Mouse (Mus musculus): Measurements from ENCODE around the gene Itga3.
"Not testable (repeated sequence)": the region's sequence is repeated elsewhere in the genome, so short reads cannot be mapped to it uniquely, and the experiment has no call there.

The Itga3 gene

GRCm38 (mm10) chr11:95027850-95028470, 48.6 kb downstream of the Itga3 start:
- no peak for DNase-seq (ENCODE audit: low read depth)

DNA sequence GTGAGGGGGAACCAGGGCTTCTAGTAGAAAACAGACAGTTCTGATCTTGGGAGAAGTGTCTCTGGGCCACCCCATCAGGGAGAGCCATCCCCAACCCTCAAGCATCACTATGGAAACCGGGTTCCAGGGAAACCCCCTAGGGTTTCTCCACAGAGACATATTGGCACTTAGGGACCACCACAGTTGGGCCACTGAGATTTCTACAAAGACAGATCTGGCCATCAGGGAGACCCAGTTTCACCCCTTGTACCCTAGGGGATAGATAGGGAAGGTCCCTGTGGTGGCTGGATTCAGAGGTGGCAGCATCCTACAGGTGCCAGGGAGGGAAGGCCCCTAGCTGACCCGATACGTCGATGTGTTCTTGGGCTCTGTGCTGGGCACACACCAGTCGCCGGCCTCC, 49.8 kb downstream of the Itga3 start:
- no peak for DNase-seq (ENCODE audit: low read depth)

- no peak for DNase-seq (ENCODE audit: low read depth)
Observed at GRCm38 (mm10) chr11:95026090-95026542, 50.5 kb downstream of the Itga3 start.

DNA sequence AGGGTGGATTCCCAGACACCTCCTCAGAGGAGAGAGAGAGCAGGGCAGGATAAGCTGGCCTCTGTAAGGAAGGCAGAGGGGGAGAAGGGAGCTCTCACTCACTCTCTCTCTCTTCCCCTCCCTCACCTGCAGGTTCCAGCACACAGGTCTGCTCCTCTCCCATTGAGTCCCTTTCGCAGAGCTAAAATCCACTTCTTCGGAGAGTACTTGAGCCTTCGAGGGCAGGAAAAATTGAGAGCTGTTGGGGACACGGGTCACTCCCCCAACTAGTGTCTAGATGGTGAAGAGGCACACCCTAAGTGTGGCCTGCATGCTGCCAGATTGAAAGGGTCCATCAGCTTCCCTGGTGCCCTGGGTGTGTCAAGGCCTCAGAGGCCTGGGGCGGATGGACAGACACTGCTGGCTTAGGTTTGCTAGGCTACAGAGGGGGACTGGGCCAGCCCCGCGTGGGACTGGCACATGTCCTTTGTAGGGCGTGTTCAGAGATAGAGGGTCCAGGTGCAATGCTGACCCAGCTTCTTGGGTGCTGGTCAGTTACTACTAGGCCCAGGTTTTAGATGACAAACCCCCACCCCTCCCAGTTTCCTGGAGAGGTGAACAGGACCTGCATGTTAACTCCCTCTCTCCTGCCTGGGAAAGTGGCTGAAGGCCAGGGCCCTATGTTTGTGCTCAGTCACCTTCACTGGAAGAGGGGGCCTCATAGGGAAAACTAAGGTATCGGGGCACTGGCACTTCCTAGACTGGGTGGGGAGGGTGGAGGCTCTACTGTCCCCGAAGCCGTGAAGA, 51.2 kb downstream of the Itga3 start:
- DNase-seq (ENCODE audit: low read depth), result no peak

DNA sequence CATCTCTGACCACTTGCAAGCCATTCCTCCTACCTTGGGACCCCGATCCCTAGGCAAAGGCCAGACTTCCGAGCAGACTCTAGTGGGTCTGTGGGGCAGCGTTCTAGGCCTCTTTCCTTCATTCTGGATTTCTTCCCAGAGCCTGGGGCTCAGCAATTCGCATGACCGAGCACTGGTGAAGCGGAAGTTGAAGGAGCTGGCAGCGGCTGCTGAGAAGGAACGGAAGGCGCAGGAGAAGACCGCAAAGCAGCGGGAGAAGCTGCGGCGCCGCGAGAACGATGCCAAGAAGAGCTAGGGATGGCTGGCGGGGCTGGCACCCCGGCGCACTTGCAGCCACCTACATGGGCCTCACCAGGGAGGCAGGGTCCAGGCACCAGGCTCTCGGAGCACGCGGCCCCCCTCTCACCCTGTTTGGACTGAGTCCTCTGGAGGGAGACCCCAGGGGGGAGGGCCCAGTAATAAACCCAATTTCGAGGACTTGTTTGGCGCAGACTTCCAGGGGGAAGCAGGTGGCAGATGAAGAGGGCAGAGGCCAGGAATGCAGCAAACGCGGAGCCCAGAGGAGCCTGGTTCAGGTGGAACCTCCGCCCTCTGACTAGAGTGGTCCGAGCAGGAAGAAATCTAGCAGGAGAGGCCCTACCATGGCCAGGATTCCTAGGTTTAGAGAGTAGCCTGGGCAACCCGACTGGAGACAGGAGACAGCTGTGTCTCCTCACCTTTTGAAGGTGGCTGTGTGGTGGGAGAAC, 52.0 kb downstream of the Itga3 start:
- DNase-seq (ENCODE audit: low read depth), result no peak

DNA sequence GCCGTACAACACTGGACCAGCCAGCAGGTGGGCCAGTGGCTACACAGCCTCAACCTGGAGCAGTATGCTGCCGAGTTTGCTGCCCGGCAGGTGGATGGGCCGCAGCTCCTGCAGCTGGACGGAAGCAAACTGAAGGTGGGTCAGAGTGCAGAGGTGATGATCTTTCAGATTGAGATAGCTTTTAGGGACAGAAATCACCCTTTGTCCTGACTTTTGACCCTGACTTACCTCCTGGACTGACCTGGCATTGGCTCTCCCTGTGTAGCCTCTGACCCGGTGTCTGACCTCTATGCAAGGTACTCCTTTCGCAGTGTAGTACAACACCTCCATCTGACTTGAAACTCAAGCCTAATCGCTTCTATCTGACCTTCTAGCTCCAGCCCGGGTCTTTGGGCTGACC, 53.1 kb downstream of the Itga3 start:
- DNase-seq (ENCODE audit: low read depth), result no peak

DNA sequence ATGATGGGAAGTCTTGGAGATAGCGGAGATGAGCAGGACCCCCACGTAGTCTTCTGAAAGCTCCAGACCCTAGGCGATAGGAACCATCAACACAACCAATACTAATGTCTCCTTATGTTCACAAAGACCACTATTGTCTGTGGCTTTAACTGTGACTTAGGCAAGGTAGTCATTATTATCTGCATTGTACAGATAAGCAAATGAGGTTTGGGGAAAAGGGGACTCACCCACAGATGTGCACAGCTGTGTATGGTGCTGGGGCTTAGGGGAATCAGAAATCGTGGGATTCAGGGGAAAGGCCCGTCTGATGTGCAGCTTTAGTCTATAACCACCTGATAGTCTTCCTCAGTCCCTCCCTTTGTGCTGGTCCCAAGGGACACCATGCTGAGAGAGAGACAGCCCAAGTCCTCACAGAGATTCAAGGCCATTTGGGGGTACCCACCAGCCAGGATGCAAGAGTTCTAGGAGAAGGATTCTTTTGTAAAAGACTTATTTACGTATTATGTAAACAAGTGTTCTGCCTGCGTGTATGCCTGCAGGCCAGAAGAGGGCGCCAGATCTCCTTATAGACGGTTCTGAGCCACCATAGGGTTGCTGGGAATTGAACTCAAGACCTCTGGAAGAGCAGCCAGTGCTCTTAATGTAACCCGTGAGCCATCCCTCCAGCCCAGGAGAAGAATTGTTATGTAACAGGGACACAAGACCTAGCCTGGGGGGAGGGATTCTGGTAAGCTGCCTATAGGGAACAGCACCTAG, 54.2 kb downstream of the Itga3 start:
- DNase-seq (ENCODE audit: low read depth), result no peak

- no peak for DNase-seq (ENCODE audit: low read depth)
Observed at GRCm38 (mm10) chr11:95015484-95015883, 61.1 kb downstream of the Itga3 start.

DNA sequence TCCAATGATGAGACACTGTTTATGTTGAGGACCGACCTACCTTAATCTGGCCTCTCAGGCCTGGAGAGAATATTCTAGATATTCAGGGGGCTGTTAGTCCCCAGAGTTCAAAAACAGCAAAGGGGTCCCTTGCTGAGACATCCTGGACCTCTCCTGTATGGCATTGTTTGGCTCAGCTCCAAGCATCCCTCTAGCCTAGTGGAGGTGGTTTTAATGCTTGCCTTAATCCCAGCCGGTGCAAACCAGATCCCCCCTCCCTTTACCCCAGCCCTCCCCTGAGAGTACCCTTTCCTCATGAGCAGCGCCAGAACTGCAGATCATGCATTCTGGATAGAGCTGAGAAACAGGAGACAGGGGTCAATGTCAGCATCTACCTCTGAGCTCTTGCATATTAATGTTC, 64.1 kb downstream of the Itga3 start:
- DNase-seq (ENCODE audit: low read depth), result no peak

GRCm38 (mm10) chr11:95012075-95012474, 64.5 kb downstream of the Itga3 start:
- DNase-seq (ENCODE audit: low read depth), result no peak

GRCm38 (mm10) chr11:95011416-95011815, 65.2 kb downstream of the Itga3 start:
- DNase-seq (ENCODE audit: low read depth), result no peak

GRCm38 (mm10) chr11:95010841-95011403, 65.7 kb downstream of the Itga3 start:
- DNase-seq (ENCODE audit: low read depth), result not testable (repeated sequence)

- DNase-seq (ENCODE audit: low read depth), result no peak
Observed at GRCm38 (mm10) chr11:95010141-95010739, 66.4 kb downstream of the Itga3 start.

DNA sequence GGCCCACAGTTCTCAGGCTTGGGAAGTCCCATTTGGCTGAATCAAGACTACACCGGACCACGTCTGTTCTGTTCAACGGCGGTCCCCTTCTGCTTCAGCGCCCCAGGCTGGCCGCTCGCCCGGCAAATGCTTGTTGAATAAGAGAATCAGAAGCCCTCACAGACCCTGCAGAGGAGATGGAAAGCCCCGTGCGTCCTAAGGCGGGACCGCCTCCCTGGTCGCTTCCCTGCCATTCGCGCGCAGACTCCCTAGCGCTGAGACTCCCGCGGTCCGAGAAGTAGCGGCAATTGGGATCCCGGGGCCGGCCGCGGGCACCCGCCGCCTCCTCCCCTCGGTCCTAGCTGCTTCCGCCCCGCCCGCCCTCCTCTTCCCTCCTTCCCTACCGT, 67.0 kb downstream of the Itga3 start, which contains the start of gene Samd14:
Gene Samd14 (plus strand): TSS at position 251 of the 386 bp plus-strand sequence.
- no peak for DNase-seq (ENCODE audit: low read depth)

GRCm38 (mm10) chr11:95008661-95009628, 67.7 kb downstream of the Itga3 start:
- DNase-seq (ENCODE audit: low read depth), result no peak

GRCm38 (mm10) chr11:95007418-95007817, 69.2 kb downstream of the Itga3 start:
- DNase-seq (ENCODE audit: low read depth), result no peak

DNA sequence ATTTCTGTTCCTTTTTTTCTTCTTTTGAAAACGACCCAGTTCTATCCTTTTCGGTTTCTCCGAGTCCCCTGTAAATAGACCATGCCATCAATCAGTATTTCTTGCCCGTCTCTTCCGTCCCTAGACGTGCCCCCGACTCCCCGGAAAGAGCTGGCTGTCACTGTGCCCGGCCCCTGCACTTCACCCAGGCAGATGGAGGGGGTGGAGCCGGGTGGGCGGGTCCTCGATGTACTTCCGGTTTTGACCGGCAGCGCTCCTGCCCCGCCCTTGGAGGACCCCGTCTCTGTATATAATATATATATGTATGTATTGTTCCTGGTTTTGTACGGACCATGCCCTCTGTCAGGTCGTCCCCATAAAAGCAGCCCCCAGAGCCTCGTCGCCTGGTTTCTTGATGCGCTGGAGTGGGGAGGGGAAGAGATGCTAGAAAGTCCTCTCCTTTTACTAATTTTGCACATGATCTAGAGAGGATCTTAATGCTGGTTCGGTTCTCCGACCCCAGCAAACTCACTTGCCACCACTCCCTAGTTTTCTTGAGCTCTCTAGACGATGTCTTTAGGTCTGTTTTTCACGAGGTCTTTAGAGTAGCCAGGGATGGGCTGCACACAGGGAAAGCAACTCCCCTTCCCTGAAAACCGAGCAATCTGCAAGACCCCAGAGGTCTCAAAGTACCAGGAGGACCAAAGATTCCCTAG, 69.9 kb downstream of the Itga3 start:
- no peak for DNase-seq (ENCODE audit: low read depth)

GRCm38 (mm10) chr11:95006038-95006437, 70.6 kb downstream of the Itga3 start:
- no peak for DNase-seq (ENCODE audit: low read depth)

- no peak for DNase-seq (ENCODE audit: low read depth)
Observed at GRCm38 (mm10) chr11:95004937-95005198, 71.7 kb downstream of the Itga3 start.
